Mouse (Mus musculus) urinary bladder, postnatal 4 days (tissue): ENCODE measurements around the gene Aff1.

Experiments used
- DNase-seq, 2 experiments: peaks; one replicate each; pipeline ENCODE4 v3.0.0; 2021 to 2022; ENCODE audit warnings: low spot score in 2 of 2

Aff1 gene

GRCm38 (mm10) chr5:103772252-103772651, 80.1 kb downstream of the Aff1 start:
- no peak for DNase-seq

DNA sequence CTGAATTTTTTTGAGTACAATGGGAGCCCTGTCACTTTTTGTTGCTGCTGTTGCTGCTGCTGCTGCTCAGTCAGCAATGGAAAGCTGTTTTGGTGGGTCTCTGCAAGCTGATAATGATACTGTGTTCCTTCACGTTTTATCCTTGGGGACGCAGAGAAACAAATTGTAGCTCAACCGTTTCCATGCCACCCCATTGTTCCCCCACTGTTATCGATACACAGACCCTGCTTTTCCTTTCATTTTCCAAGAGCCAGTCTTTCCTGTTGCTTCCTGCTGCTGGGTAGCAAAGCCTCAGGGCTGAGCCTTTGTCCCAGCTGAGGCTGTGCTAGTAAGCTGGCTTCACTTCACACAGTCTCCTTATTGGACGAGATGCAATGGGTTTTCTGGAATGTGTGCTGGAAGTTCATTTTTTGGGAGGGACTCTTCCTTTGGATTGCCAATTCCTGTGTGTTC, 81.0 kb downstream of the Aff1 start:
- no peak for DNase-seq

- no peak for DNase-seq
These were observed 82.6 kb downstream of the Aff1 start for GRCm38 (mm10) chr5:103774703-103775333.

- DNase-seq, result no peak
These were observed 83.3 kb downstream of the Aff1 start for GRCm38 (mm10) chr5:103775429-103775828.

- no peak for DNase-seq
These were observed 84.7 kb downstream of the Aff1 start for GRCm38 (mm10) chr5:103776842-103777241.

- no peak for DNase-seq
These were observed 85.3 kb downstream of the Aff1 start for GRCm38 (mm10) chr5:103777446-103777845.

- DNase-seq, result no peak
These were observed 86.3 kb downstream of the Aff1 start for GRCm38 (mm10) chr5:103778314-103779117.

DNA sequence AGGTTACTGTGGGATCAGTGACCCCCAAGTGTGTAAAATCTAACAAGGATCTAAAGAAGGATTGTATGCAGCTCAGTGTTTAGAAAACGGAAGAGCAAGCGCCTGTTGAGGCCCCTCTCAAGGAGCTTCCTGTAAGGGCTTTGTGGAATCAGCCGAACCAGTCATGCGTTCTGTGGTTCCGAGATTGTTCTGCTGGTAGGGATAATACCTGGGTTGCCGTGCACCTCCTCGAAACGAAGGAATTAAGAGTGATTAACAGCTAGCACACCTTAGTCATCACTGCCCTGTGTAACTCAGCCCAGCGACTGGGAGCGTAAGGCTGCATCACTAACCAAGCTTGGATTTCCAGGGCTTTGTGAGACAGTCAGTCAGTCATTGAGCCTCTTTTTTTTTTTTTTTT, 87.7 kb downstream of the Aff1 start:
- DNase-seq, result no peak

DNA sequence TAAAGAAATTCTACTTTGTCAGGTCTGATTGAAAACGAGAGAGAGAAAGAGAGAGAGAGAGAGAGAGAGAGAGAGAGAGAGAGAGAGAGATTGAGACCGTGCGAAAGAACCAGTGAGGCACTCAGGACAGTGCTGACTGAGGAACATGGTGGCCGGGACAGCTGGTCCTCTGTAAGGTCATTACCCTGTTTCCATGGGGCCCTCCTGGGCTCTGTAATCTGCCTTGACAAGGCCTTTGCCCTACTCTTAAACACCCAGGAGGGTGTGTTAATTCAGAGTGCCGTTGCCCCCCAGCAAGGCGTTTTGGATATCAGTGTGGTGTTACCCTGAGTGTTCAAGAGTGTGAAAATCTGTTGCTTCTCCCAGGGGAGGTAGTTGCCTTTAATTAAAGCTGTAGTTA, 88.1 kb downstream of the Aff1 start:
- no peak for DNase-seq

GRCm38 (mm10) chr5:103780836-103781235, 88.7 kb downstream of the Aff1 start:
- DNase-seq, result no peak

- no peak for DNase-seq
These were observed 91.0 kb downstream of the Aff1 start for GRCm38 (mm10) chr5:103783086-103783668.

GRCm38 (mm10) chr5:103786096-103786495, 93.9 kb downstream of the Aff1 start:
- no peak for DNase-seq

DNA sequence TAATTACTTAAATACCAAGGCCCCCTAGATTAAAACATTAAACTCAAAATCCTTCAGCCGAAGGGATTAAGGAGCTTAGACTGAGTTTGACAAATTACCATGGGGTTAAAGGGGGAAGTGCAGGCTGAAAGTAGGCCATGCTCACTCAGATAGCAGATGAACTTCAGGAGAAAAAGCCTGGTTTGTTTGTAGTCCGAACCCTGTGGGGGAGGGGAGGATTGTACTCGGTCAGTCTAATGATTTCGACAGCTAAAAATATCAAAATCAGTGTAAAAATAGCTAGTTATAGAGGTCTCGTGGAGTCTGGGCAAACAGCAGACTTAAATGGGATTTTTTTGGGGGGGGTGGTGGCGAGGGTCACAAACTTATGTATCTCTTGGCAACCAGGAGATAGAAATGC, 96.3 kb downstream of the Aff1 start:
- no peak for DNase-seq

GRCm38 (mm10) chr5:103788976-103789375, 96.8 kb downstream of the Aff1 start:
- no peak for DNase-seq

DNA sequence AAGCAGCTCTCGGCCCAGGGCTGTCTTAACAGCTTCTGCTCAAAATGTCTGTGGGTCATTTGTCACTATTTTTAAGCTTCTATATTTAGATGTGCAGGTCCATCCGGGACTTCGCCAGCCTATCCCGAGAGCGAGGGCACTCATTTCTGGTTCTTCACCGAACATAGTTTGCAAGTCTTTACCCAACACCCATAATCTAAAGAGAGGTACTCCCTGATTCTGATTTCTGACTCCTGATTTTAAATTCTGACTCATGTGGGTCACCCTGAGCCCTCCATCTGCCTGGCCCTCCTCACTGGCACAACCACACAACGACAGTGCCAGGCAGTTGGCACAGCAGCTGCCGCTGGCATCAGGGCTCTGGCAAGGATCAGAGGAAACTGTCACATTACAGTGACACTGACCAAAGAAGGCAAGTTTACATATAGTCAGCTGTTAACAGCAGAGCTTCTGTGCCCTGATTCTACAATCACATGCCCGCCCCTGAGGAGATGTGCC, 97.5 kb downstream of the Aff1 start:
- no peak for DNase-seq

GRCm38 (mm10) chr5:103791741-103792140, 99.6 kb downstream of the Aff1 start:
- no peak for DNase-seq

- no peak for DNase-seq
These were observed 102.9 kb downstream of the Aff1 start for GRCm38 (mm10) chr5:103795121-103795520.

- DNase-seq, result no peak
These were observed 103.9 kb downstream of the Aff1 start for GRCm38 (mm10) chr5:103796035-103796434.

DNA sequence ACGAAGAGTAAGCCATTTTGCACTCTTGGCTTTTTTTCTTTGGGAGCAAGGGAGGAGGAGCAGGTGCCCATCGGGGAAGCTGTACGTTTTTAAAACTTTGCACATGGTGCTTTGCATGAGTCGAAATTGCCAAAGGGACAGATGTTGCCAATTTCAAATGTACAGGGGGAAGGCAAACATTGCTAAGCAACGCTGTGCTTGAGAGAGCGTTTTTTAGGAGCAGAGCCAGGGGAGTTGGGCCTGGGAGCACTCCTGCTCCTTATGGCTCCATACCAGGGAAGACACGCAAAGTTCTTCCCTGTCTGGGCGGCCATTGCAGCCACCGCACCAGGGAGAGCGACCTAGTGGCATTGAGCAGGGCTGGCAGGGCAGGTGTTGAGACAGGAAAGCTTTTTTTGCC, 105.6 kb downstream of the Aff1 start:
- no peak for DNase-seq

DNA sequence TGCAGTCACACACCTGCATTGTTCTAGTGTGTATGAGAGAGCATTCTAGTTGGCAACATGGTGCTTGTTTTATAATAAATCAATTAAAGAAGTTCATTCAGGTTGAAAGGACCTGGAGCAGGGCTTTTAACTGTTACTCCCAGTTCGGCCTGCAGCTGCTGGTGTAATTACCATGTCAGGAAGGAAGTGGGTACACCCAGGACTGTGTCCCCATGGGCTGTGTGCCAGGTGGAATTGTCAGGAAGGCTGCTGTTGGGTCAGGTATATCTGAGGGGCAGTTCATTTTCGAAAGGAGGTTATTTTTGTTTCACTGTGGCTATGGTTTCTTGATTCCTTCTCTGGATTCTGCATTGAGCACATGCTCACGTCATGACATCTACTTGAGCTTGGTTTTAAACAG, 107.3 kb downstream of the Aff1 start:
- DNase-seq, result no peak

DNA sequence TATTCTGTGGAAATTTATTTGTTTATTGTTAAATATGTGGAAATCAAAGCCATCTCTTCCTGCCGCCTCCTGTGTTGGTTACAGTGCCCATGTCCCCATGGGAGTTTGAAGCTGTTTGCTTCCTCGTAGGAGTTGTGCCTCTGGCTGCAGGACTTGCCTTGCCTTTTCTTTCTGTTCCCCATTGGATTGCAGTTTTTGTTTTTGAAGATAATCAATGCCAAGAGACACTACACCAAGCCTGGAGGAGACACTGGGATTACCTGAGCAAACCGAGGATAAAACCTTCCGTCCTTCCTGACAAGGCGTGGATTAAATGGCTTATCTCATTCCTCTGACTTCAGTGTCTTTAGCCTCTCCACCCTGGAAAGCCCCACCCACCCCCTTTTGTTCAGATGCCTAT, 107.8 kb downstream of the Aff1 start:
- no peak for DNase-seq

GRCm38 (mm10) chr5:103803386-103803785, 111.2 kb downstream of the Aff1 start:
- DNase-seq, result no peak
